Mouse (Mus musculus): Measurements from ENCODE around the gene Cisd1.

- TF ChIP-seq CTCF (conservative IDR thresholded peaks at IDR 0.05; ENCODE audit: low read length) (no peak), NANOG (IDR thresholded peaks at IDR 0.05; ENCODE audit: borderline replicate concordance, low read length) (no peak), POU5F1 (IDR thresholded peaks at IDR 0.05; ENCODE audit: borderline replicate concordance, low read length) (no peak)
These were observed 15.9 kb downstream of the Cisd1 start for GRCm38 (mm10) chr10:71328870-71329269.

Measured in E14TG2a.4 (cell line).